Mouse (Mus musculus) thymus, postnatal 25 days (tissue): Measurements from ENCODE around the gene Gm973.
"Not testable (repeated sequence)": the region's sequence is repeated elsewhere in the genome, so short reads cannot be mapped to it uniquely, and the experiment has no call there.

Experiments used
- DNase-seq: peaks from one replicate; pipeline ENCODE4 v3.0.0; 2022

Gm973 gene

DNA sequence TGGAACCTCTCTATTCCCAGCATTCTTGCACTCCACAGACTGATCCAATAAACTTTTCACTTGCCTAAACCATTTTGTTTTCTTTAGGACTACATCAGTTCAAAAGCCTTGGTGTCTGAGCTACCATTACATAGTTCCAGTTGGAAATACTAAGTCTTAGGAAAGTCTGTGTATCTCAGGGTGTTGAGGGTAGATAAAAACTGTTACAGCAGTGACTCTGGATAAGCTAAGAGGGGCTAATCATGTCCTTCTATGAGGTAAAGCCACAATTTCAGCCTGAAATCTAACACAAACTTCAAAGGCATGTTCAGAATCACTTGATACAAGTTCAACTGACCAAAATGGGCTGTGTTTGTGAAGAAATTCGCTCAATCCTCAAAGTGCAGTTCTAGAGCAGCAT, 120.3 kb downstream of the Gm973 start:
- no peak for DNase-seq

GRCm38 (mm10) chr1:59638371-59638770, 122.3 kb downstream of the Gm973 start:
- no peak for DNase-seq

DNA sequence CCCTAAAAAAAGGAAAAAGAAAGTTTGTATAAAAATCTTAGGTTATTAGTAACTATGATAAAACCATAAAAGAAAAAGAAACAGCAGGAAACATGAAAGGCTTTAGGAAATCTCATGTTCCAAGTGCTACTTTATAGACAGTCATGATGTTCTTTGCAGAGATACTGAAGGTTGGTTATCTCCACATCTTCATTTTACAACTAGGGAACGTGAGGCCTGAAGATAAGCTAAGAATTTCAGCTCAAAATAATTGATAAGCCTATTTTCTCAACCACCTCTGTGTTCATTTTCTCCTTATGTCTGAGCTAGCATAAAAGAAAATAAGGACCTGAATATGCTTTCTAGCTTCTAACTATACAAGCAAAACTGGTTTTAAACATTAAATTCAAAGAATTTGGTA, 126.4 kb downstream of the Gm973 start:
- no peak for DNase-seq

DNA sequence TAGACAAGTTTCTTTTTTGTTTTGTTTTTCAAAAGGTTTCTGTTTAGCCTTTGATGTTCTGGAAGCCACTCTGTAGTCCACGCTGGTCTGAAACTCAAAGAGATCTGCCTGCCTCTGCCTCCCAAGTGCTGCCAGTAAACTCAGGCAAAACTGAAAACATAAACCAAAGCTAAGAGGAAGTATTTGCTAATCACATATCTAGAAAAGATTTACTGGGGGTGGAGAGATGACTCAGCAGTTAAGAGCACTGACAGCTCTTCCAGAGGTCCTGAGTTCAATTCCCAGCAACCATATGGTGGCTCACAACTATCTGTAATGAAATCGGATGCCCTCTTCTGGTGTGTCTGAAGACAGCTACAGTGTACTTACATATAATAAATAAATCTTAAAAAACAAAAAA, 130.4 kb downstream of the Gm973 start:
- DNase-seq: not testable (repeated sequence)

DNA sequence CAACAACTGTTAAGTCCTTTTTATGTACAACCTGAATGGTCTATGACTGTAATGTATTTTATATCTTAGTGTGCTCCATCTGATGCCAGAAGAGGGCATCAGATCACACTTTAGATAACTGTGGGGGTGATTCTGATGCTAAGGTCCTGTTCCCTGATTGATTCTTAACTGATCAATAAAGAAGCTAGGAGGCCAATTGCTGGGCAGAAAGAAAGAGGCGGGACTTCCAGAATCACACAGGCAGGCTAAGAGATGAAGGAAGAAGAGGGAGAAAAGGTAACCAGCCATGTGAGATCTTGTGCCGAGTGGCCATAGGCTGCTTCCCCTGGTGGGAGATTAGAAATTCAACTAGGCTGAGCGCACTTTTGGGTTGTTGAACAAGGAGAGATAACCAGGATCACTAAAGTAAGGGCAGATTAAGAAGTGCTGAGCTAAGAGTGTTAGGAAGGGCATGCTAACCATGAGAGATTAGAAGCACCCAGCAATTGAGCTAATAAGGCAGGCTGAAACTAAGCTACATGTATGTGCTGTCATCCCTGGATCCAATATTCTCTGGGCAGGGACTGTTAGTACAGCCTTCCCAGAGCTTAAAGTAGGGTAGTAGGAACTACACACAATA, 135.2 kb downstream of the Gm973 start:
- no peak for DNase-seq

DNA sequence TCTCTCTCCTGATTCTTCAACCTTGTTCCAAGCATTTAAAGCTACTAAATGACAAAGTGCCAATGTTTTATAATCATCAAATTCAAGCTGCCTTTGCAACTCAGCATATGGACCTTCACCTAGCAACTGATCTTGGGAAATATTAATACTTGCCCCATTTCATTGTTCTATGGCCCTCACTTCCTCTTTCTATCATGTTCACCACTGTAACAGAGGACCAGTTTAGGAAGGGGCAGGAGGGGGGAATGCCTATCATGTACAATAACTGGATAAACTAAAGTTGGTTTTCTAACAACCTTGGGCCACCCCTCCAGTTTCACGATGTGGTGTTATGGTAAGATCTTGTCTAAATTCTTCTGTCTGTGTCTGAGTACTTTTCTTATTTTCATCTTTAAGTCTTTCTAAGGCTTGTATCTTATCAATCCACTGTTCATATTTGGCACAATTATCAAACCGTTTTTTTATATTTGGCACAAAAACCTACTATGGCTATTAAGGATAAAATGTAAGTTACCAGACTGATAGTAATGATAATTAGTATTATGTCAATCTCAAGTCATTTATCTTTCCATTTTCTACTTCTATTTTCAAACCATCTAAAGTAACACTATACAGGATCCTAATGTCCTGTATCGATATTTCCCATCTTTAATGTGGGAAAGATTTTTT, 137.3 kb downstream of the Gm973 start:
- no peak for DNase-seq

- DNase-seq: no peak
These were observed 140.4 kb downstream of the Gm973 start for GRCm38 (mm10) chr1:59656244-59657171.

GRCm38 (mm10) chr1:59663456-59664135, 147.5 kb downstream of the Gm973 start:
- DNase-seq: no peak

- DNase-seq: no peak
These were observed 152.8 kb downstream of the Gm973 start for GRCm38 (mm10) chr1:59668871-59669270.

DNA sequence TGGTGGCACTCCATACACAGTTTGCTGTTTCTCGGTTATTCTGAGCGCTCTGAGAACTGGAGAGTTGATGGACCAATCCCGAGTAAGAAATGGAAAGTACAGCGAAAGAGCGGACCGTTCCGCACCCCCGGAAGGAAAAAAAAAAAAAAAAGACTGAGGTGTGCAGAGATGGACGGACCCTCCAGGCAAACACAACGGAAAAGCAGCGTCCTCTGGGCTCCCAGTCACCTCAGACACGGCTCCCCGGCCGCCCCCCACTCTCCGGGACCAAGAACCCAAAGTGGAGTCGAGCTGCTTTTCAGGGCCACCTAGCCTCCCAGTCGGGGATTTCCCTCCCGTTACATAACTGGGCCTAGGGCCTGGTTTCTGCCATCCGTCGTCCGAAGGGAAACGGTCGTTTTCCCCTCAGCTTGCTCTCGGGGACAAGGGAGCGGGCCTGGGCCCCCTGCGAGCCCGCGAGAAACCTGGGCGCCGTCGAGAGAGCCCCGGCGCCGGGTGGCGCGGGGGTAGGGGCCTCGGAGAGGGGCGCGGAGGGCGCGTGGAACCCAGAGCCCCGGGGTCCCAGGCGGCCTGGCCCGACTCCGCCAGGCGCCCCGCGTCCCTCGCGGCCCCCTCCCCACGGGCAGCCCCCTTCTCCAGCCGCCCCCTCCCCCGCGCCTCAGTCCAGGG, 154.0 kb downstream of the Gm973 start:
- peak; percentile 43 for DNase-seq

- DNase-seq: peak; percentile 86
These were observed 154.6 kb downstream of the Gm973 start, which contains the start of gene Sumo1 for GRCm38 (mm10) chr1:59670641-59671168. TSS of gene Sumo1 (minus strand) at chr1:59670834.

DNA sequence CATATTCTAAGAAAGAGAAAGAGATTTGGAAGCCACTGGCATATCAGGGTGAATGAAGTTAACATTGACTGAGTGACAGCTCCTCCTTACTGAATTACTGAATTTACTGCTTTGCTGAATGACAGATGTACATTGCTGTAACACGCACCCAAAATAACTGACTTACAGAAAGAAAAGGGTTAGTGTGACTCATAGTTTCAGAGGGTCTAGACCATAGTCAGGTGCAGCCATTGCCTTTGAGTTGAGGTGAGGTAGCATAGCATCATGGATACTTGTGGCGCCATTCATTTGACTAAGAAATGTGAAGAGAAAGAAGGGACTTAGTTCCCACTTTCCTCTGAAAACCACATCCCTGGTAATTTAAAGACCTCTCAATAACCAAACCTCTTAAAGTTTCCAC, 157.6 kb downstream of the Gm973 start:
- no peak for DNase-seq

GRCm38 (mm10) chr1:59683926-59684818, 168.1 kb downstream of the Gm973 start:
- DNase-seq: peak; percentile 33

- peak; percentile 84 for DNase-seq
These were observed 169.0 kb downstream of the Gm973 start, which contains the start of gene Nop58 for GRCm38 (mm10) chr1:59684819-59685755. TSS of gene Nop58 (plus strand) at chr1:59684971.
